Mouse (Mus musculus) liver, adult (tissue): ENCODE measurements around the gene Fer.

ENCODE experiments used
- GATA4 ChIP-seq: IDR thresholded peaks from 2 replicates; pipeline ENCODE4 v1.6.1; 2014; ENCODE audit warnings: mild to moderate bottlenecking, low read length; ENCODE audit not compliant: insufficient replicate concordance

The Fer gene

DNA sequence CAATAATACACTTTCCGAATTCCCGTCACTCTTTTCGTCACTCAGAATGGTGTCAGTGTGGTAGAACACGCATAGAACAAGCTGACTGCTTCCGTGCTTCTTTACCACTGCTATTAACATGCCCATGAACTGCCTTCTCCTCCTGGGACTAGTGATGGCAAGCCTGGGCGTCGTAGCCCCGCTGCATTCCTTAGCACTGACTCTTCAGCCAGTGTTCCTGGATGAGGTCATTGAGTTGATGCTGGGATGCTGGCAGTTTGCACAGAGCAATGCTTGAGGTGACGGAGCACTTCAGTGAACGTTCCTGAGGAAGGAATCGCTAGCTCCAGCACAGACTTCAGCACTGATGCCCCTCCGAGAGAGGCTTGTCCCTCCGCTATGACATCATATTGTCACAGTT is 140.6 kb downstream of the Fer start:
- TF ChIP-seq GATA4 = no peak

DNA sequence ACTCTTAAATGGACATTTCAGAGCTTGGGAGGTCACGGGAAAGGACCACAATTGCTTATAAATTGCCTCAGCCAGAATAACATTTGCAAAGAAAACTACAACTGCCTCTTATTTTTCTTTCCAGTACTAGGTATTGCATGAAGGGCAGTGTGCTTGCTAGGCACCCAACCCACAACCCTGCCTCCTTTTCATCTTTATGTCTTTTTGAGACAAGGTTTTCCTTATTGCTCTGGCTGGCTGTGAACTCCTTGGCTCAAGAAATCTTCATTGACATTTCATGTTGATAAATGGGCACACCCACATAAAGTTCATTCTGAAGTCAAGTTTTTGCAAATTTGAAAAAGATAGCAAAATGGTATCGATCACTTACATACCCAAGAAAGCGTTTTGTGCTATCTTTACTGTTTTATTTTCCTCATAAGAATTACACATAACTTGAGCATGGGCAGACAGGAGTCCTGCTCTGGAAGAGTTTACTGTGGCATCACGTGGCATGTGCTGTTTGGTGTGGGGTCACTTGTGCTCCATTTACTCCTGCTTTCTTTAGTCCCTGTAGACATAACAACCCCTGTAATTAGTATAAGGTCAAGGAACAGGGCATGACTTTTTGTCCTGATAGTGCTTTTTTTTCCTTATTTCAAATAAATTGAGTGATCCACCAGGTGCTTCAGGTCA is 142.8 kb downstream of the Fer start:
- TF ChIP-seq GATA4 = no peak

DNA sequence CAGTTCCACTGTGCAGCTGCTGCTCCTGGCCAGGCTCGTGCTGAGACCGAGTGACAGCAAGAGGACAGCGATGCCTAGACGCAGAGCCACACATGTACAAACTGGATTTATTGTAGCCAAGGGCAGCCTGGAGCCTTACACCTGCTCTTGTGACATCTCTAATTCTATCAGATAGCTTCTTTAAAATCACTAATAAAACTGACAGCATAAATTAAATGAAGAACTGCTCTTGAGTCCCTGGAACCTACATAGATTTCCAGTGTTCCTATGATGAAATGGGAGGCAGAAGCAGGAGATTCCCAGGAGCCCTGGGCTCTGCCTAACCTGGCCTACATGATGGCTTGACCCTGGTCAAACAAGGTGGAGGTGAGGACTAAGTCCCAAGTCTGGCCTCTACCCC is 153.7 kb downstream of the Fer start:
- no peak for TF ChIP-seq GATA4

DNA sequence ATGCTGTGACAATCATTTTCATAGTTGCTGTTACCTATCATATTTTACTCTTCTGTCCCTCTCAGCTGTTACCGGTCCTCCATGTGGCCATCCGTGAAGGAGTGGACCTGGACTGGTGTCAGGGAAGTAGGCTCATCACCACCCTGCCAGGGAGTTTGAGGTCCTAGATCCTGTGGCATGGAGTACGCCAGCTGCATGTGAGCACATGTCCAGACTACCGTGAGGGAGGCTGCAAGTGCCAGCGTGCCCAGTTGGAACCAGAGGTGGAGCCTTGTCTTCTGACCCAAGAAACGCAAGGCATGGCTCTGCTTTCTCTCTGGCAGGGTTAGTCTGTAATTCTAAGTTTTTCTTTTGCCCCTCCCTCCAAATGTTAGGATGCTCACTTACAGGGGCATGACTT is 155.4 kb downstream of the Fer start:
- no peak for TF ChIP-seq GATA4

DNA sequence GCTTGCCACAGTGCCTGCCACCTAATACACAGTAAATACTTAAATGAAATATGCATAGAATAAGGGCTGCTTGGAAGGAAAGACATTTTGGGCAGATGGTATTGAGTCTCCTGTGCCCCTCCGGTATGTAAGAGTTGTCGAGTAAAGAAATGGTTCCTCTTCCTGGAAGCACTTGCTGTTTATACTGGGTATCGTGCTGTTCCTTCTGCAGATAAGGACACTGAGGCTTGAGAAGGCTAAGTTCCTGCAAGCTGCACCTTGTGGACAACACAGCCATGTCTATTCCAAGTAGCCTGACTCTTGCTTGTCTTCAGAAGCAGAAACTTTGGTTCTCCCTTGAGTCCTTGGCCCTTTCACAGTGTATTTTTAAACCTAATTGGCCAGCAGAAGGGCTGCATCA is 156.0 kb downstream of the Fer start:
- TF ChIP-seq GATA4 = no peak

DNA sequence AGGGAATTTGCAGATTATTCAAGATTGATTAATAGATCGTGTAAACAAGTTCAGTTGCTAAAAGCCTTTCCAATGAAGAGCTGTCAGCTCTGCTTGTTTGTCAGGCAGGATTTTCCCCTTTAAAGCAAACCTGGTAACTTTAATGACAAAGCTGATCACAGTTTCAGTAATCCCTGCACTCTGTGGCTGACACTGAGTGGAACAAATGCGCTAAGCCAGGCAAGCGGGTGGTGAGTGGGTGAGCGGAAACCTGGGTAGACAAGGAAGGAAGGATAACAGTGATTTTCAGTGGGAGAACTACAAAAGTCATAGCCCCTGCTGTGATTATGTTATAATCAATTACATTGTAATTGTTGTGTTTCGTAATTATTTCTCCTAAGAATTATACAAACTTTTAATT is 156.8 kb downstream of the Fer start:
- no peak for TF ChIP-seq GATA4

DNA sequence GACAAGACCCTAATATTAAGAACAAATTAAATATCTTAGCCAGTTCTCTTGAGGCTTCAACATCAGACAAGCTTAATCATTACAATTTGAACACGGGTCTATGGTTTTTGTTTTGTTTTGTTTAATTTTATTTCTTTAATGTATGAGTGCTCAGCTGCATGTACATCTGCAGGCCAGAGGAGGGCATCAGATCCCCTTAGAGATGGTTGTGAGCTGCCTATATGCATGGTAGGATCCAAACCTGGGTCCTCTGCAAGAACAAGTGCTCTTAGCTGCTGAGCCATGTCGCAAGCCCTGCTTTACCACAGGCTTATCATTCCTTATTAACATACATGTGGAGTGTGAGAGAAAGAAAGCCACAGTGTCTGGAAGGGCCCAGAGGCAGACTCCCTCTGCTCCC is 163.6 kb downstream of the Fer start:
- TF ChIP-seq GATA4 = no peak

DNA sequence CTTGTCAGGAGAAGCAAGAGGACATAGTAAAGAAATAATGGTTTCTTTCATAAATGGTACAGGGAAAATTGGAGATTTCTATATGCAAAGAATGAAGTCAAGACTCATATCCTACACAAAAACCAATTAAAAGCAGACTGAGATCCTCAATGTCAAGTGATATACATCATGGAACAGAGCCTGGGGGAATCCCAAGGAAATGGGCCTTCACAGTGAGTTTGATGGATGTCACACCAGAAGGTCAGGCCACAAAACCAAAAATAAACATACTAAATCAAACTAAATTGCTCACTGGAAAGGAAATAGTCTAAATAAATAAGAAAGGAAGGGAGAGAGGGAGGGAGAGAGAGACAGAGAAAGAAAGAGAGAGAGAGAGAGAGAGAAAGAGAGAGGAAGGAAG is 178.9 kb downstream of the Fer start:
- TF ChIP-seq GATA4 = no peak

DNA sequence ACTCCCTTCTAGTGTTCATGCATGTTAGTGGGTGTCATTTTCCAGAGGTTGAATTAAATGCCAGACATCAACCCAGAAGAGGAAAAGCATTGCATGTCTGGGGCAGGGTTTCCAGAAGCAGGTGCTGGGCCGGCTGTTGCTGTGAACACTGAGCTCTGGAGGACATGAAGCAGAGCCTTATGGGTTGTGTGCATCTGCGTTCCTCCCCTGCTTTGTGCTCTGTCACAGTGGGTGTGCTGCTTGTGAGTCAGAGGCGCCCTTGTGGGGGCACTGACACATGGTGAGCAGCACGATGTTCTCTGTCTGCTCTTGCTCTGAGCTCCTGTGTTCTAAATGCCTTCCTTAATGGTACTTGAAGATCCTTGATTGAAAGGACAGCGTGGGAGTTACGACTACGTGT is 182.5 kb downstream of the Fer start:
- TF ChIP-seq GATA4 = no peak

DNA sequence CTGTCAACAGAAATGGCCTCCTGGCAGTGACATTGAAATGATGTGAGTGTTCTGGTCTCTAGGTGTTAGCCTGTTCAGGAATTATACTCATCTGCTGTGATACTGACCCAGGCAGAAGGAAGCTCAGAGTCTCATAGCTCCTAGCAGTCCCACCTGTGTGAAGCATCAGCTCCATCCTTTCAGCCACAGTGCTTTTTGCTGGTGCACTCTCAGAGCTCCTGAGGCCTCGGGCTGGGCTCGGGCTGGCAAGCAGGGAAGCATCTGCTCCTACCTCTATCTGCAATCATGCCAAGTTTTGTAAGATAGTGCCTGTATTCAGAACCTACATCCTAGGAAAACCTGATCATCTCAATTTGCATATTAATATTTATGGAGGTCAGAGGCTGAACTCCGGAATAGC is 183.7 kb downstream of the Fer start:
- no peak for TF ChIP-seq GATA4

DNA sequence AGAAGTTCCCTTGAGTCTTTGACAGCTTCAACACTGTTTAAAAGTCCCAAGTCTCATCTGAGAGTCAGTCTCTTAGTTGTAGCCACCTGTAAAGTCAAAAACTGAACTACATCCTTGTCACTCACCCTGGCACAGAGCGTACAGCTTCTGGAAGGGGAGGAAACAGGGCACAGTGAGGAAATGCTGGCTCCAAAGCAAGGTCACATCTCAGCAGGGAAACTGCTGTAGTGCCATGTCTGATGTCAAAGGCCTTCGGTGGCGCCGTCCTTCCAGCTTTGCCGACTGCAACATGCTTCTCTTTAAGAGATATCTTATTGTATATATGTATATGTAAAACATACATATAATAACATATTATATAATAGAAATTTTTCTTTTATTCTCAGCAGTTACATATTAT is 188.0 kb downstream of the Fer start:
- no peak for TF ChIP-seq GATA4

DNA sequence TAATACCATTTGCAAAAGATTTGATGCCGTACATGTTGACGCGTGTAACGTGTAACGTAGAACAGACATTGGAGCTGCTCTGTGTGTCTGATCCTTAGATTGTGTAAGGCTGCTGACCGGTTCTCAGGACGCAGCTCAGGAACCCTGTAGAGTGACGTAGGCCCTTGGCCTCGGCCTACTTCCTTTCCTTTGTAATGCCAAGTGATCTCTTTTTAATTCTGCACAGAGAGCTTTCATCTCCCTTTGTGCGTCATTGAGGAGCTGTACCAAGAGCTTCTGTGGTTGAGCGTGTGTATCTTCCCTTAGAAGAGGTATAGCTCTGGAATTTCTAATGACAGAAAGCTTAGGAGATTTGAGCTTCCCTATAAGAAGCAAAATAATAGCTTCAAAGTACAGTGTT is 190.8 kb downstream of the Fer start:
- no peak for TF ChIP-seq GATA4

DNA sequence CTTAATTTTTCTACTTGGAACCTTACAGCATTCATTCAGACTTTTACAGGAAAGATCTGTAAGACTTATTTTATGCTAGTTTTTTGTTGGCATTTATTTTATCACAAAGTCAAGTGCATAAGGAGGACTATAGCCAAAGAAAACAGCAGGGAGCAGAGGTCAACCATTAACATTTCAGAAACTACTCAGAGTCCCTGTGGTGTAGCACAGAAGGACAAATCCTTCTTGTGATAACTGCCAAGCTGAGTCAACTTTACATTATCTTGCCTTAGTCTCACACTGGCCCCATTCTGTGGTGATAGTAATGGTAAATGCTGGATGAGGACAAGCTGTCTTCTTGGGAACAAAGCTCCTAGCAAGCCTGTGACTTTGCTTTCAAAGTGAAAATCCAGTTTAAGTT is 197.7 kb downstream of the Fer start:
- no peak for TF ChIP-seq GATA4

DNA sequence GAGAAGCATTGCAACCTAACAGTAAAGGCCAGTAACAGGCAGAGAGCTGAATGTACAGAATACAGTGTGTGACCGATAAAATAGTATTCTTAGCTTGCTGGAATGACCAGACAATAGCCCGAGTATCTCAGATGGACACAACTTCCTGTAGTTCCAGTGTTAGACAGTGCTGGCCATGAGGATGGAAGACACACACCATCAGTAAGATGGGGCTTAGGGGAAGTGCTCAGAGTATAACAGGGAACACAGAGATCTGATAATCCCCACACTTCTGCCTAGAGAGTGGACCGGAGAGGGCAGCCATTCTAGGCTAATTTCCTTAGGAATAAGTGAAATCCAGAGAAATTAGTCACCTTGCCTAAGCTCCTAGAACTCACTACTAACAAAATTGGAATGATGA is 202.4 kb downstream of the Fer start:
- no peak for TF ChIP-seq GATA4

DNA sequence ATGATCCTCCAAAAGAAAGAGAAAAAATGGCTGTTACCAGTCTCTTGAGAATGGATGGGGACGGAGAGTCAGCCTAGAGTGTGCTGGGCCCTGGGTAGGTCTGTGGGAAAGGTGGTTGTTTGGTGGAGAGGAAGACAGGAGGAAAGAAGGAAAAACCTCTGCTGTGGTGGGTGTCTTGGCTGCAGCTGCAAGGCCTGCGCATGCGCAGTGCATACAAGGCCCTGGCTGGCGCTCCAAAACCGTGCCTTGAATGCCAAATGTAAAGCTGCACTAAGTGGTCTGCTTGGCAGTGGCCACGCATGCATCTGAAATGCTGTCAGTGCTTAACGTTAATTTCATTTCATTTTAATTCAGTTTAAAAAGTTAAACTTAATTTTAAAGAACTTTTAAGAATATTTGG is 214.5 kb downstream of the Fer start:
- TF ChIP-seq GATA4 = no peak

DNA sequence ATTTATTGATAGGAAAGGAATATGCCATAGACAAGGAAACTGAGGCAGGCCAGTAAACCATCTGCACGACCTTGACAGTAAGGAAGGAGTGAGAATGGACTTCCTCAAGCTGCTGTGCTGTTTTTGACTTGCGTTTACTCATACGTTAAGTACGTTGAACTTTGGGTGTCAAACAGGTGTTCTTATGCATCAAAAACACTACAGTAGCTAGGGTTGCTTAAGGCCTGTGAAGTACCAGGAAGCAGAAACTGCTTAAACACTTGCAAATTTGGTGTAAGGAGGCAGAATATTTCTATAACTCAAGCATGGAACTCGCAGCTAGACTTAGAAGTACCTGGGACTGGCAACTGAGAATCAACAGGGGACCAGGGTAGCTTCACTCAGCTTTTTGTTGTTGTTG is 221.9 kb downstream of the Fer start:
- TF ChIP-seq GATA4 = no peak

DNA sequence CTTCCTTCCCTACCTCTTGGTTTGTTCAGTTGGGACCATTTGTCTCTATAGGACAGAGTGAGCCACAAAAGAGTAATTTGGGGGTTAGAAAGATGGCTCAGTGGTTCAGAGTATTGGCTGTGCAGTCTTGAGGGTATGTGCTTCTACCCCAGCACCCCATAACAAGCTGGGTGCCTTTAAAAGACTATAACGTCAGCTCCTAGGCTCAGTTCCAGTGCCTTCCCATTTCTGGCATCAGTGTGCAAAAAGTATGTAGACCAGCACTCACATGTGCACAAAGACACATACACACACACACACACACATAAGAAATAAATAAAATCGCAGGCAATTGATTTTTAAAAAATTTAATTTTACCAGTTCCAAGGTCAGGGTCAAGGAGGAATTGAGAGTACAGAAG is 222.6 kb downstream of the Fer start:
- no peak for TF ChIP-seq GATA4
